Mouse (Mus musculus): Measurements from ENCODE around the gene Samhd1.

Gene Samhd1

GRCm38 (mm10) chr2:157100319-157100605 lies 34.8 kb downstream of the Samhd1 start:
- DNase-seq (ENCODE audit: extremely low read depth, low read depth), result no peak

- no peak for DNase-seq (ENCODE audit: extremely low read depth, low read depth)
Measured at GRCm38 (mm10) chr2:157099532-157100318, 35.3 kb downstream of the Samhd1 start.

GRCm38 (mm10) chr2:157095005-157095755 lies 39.9 kb downstream of the Samhd1 start:
- DNase-seq (ENCODE audit: extremely low read depth, low read depth), result peak; percentile 9

DNA sequence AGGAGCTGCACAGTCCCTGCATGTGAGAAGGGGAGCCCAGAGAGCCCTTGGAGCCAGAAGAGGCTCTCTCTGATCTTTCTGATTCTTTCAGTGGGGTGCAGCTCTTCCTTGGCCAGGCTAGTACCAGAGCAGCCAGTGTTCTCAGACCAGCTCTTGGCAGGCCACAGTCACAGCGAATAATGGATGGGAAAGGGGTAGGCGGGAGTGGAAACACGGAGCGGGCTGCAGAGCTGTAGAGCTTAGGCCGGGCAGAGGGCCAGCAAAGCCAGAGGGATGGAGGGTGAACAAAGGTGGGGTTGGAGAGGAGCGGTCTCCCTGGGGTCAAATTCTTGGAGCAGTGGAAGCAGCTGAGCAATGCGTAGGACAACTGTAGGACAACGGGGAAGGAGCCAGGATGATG lies 43.0 kb downstream of the Samhd1 start:
- no peak for DNase-seq (ENCODE audit: extremely low read depth, low read depth)

GRCm38 (mm10) chr2:157087536-157088317 lies 47.3 kb downstream of the Samhd1 start:
- DNase-seq (ENCODE audit: extremely low read depth, low read depth), result no peak

- DNase-seq (ENCODE audit: extremely low read depth, low read depth), result no peak
Measured at GRCm38 (mm10) chr2:157086796-157087195, 48.3 kb downstream of the Samhd1 start, which contains the start of gene Tldc2. TSS of gene Tldc2 (plus strand) at chr2:157087055.

GRCm38 (mm10) chr2:157084831-157085585 lies 50.1 kb downstream of the Samhd1 start:
- DNase-seq (ENCODE audit: extremely low read depth, low read depth), result no peak

DNA sequence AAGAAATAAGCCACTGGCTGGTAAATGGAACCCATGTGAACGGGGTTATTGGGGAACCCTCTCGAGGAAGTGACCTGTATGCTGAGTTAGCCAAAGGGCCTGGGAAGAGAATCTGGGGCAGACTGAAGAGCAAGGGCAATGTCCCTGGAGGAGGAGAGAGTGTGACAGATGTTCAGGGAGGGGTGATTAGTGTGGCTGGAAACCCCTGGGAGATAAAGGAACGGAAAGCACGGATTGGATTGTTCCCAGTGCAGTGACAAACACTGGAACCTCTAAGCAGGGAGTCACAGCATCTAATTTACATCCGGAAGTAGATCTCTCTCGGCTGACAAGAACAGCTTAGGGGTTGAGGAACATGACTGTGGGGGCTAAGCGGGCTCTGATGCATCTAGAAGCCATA lies 53.1 kb downstream of the Samhd1 start:
- DNase-seq (ENCODE audit: extremely low read depth, low read depth), result no peak

GRCm38 (mm10) chr2:157081331-157081730 lies 53.7 kb downstream of the Samhd1 start:
- DNase-seq (ENCODE audit: extremely low read depth, low read depth), result no peak

DNA sequence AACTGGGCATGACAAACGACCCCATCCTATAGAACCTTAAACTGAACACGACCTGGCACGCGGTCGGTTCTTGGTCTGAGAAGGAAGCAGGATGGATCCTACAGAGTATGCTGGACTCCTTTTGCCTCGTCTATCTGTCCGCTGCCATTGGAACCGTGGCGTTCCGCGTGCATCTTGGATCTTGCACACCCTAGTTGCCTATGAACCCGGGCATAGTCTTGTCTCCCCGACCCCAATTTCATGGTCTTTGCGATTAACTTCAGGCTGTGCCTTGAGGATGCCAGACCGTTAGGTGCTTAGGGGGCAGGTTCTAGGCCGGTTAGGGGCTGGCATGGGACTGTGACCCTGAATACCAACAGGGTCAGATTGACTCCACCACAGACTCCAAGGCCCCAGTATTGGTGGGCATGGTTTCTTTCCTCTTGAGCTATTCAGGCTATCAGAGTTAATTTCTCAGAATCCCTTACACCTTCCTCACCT lies 55.3 kb downstream of the Samhd1 start:
- no peak for DNase-seq (ENCODE audit: extremely low read depth, low read depth)

DNA sequence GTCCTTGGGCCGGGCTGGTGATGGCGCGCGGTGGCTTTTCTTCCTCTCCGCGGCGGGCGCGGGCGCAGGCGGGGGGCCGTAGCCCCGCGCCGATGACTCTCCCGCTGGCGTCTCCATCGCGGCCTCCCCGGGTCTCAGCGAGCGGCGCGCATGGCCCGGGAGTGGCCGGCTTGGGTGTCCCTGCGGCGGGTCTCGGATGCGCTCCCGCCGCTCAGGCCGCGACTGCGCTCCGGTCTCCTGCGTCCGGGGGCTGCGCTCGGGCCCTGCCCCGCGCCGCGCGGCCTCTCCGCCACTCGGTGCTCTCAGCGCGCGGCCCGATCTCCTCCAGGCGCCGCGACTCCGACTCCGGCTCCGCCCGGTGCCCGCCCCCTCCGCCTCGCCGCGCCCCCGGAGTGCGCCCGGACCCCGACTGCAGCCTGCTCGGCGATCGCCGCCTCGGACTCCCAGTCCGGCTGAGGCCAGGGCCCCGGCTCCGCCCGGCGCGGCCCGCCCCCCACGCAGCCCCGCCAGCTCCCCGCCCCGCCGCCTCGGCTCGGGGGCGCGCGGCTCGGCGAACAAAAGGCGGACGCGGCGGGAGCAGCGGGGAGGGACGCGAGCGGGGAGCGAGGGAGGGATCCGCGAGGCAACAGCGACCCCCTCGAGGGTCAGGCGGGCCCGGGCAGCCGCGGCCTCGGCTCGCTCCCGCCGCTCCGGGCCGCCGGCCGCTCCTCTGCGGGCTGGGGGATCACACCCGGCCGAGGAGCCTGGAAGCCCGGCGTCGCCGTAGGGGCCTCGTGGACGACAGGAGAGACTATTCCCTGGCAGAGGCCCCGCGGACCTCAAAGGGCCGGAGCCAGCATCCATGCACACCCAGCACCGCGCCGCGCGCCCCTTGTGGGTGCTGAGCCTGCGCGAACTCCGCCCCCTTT lies 56.0 kb downstream of the Samhd1 start, which contains the start of gene Soga1:
Gene Soga1 (minus strand): TSS at position 462 of the 908 bp plus-strand sequence.
- no peak for DNase-seq (ENCODE audit: extremely low read depth, low read depth)

DNA sequence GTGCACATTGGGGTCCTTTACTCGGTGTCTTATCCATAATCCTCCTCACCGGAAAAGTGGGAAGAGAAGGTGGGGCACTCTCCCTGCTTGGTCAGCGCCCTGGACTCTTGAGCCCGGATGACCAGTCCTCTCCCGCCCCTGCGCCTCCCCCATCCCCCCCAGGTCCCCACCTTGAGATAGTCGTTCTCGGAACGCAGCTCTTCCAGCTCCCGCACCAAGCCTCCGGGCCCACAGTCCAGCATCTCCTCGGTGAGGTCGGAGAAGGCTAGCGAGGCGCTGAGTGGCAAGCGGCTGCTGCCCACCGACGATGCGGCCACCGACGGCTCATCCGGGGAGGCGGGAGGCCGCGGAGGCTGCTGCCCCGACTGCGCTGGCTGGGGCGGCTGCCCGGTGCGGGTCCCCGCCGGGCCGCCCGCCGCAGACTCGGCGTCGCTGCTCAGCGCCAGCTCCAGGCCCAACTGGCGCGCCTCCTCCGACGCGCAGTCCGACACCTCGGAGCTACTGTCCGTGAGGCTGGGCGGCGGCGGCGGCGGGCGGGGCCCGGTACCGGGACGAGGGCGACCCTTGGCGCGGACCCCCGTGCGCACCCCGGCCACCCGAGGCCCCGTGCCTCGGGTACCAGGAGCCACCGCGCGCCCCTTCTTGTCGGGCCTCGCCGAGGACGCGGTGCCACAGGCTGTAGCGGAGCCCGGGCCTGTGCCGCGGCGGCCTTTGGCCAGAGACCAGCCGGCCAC lies 56.8 kb downstream of the Samhd1 start:
- DNase-seq (ENCODE audit: extremely low read depth, low read depth), result no peak

DNA sequence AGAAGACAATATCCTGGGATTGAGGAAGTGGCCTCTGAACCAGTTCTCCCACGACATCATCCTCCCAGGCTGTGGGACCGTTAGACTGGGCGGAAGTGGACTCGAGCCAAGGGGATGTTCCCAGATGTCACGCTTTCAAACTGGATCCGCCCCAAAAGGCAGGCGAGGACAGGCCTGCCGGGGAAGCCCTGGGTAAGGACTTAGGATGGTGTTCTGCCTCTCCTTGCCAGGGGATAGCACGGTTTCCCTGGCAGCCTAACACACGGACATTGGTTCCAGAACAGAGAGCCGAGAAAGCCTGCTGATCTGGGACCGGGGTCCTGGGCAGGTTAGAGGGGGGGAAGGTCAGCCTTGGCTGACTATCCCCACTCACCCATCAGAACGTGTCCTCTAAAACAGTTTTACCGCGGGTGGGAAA lies 57.4 kb downstream of the Samhd1 start:
- DNase-seq (ENCODE audit: extremely low read depth, low read depth), result no peak

- no peak for DNase-seq (ENCODE audit: extremely low read depth, low read depth)
Measured at GRCm38 (mm10) chr2:157077160-157077559, 57.9 kb downstream of the Samhd1 start.

DNA sequence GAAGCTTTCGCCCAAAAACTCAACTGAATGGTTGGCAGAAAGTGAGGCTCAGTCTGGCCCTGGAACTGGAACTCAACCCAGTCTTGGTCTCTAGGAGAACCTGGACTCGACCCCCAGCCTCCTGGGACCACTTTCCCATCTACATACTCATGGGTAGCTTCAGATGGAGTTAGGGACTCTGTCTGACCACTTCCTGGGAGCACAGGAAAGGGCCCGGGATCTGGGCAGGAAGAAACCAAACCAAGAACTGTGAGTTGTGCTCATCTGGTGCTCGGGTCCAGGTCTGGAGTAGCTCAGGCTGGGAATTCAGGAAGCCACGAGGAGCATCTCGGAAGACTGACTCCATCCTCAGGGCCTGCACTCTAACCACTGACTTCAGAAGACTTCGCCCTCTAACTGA lies 58.5 kb downstream of the Samhd1 start:
- DNase-seq (ENCODE audit: extremely low read depth, low read depth), result no peak

DNA sequence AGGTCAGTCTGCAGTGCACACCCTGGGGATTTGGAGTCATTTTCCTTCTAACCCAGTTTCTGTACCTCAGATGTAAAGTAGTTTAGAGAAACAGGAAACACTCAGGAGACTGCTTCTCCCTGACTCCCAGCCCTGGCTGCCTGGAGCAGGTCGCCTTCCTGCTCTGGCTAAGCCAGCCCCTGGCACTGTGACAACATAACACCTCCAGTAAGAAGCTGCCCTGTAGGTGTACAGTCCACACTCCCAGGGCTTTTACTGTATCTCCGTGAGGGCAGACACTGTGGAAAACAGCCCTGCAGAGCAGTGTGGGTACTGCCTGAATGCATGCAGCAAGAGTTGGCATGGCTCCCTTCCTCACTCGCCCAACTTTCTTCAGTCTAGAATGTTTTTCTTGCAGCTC lies 59.4 kb downstream of the Samhd1 start:
- no peak for DNase-seq (ENCODE audit: extremely low read depth, low read depth)

GRCm38 (mm10) chr2:157075226-157075625 lies 59.8 kb downstream of the Samhd1 start:
- no peak for DNase-seq (ENCODE audit: extremely low read depth, low read depth)

DNA sequence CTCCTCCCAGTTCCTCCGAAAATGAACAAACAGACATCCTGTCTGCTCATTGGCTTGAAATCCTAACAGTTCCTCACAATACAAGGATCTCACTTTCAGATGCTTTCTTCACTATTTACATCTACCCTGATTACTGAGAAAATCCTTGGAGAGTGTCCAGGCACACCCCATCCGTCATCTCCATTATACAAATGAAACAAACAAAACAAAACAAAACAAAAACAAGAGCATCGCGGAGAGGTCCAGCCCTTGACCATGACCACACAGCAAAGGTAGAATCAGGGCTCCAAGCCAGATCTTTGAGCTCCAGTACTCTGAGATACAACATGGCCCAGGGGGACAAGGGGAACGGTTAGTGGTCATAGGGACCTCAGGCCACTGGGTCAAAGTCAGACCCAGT lies 60.3 kb downstream of the Samhd1 start:
- no peak for DNase-seq (ENCODE audit: extremely low read depth, low read depth)

DNA sequence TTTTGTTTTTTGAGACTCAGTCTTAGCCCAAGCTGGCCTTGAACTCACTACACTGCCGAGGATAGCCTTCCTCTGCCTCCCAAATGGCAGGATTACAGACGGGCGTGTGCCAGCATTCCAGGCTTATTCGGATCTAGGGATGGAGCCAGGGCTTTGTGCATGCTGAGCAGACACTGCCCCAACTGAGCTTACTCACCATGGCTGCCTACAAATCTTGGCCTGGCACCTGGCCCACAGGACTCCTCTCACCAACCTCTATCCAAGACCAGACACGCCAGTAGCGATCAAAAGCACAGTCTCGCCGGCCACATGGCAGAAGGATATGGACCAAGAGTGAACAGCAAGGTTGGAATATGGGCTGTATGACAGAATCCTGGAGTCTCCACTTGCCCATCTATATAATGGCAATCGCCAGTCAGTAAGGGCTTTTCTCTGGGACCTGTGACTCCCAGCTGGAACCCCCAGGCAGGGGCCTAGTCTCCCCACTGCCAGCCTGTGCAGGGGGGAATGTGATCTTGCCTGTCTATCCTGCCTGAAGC lies 60.8 kb downstream of the Samhd1 start:
- DNase-seq (ENCODE audit: extremely low read depth, low read depth), result no peak
